Mouse (Mus musculus) lung, embryonic 16.5 days (tissue): ENCODE measurements around the gene Fam19a1. TPM values are rescaled to one million over a fixed set of nuclear protein-coding genes. Genes with fewer than 3 reads are reported as not detected.

Experiments
- ATAC-seq: fragments of 200-750 bp; cut with Nextera tagmentation; 2 replicates; pipeline ENCODE4 v1.8.0; 2017; ENCODE audit warnings: low read depth, mild to moderate bottlenecking, moderate library complexity
- H3K27ac ChIP-seq: fragments of 300-500 bp; sonication (generic); 2 replicates; pipeline ENCODE4 v1.5.1; 2014; ENCODE audit warnings: mild to moderate bottlenecking, control low read depth, low read length
- H3K27me3 ChIP-seq: fragments of 300-500 bp; sonication (generic); 2 replicates; pipeline ENCODE4 v1.6.1; 2014; ENCODE audit warnings: low read depth, low read length, mixed read lengths; ENCODE audit not compliant: control insufficient read depth, insufficient read depth
- H3K36me3 ChIP-seq: fragments of 300-500 bp; sonication (generic); 2 replicates; pipeline ENCODE4 v1.6.1; 2014; ENCODE audit warnings: low read length; ENCODE audit not compliant: control insufficient read depth, insufficient read depth
- H3K4me1 ChIP-seq: fragments of 300-500 bp; sonication (generic); replicated peaks from 2 replicates; pipeline ENCODE4 v1.6.1; 2014; ENCODE audit warnings: low read length, mixed read lengths; ENCODE audit not compliant: control insufficient read depth, insufficient read depth
- H3K4me2 ChIP-seq: fragments of 300-500 bp; sonication (generic); 2 replicates; pipeline ENCODE4 v1.6.1; 2014; ENCODE audit warnings: low read depth, low read length, control low read depth
- H3K4me3 ChIP-seq: fragments of 300-500 bp; sonication (generic); 2 replicates; pipeline ENCODE4 v1.5.1; 2014; ENCODE audit warnings: mild to moderate bottlenecking, low read length, control low read depth
- H3K9ac ChIP-seq: fragments of 300-500 bp; sonication (generic); 2 replicates; pipeline ENCODE4 v1.6.1; 2014; ENCODE audit warnings: low read length, control low read depth
- H3K9me3 ChIP-seq: fragments of 300-500 bp; sonication (generic); 2 replicates; pipeline ENCODE4 v1.6.1; 2016; ENCODE audit warnings: low read length; ENCODE audit not compliant: control insufficient read depth
- WGBS: fragments of 180-500 bp; shearing (Covaris S2); extraction: QIAGEN DNeasy Blood & Tissue Kit; methylation state at CpG from one replicate; pipeline ENCODE4 v1.1.7; 2014; 5-methylcytosine and 5-hydroxymethylcytosine counted together
- polyA plus RNA-seq: library from polyadenylated mRNA; unstranded; fragments of >200 nt; fragmentation: Nextera tagmentation; extraction: Ambion mirVana; gene quantifications from 2 replicates; pipeline ENCODE4 v1.2.1, GENCODE M21; 2015

Fam19a1 gene
- polyA plus RNA-seq, 1 experiment from 2014 or later = 1.9 TPM

- Histone ChIP-seq H3K27me3 (no peaks in the 10 kb centered on the region), H3K9me3 (no peaks in the 10 kb centered on the region), H3K9ac (no peak overlapping the region), H3K4me3 (no peak overlapping the region), H3K4me1 (no peaks in the 10 kb centered on the region), H3K4me2 (no peak overlapping the region), H3K27ac (no peak overlapping the region), H3K36me3 (no peaks in the 10 kb centered on the region)
- 55% methylated on average over 3 of the region's 3 CpGs for WGBS
- no peak for ATAC-seq
These were observed 324.9 kb downstream of the Fam19a1 start for GRCm38 (mm10) chr6:96437814-96438213.

- H3K27me3 ChIP-seq = no peaks in the 10 kb centered on the region
- H3K9me3 ChIP-seq = no peaks in the 10 kb centered on the region
- H3K36me3 ChIP-seq = no peaks in the 10 kb centered on the region
- H3K4me1 ChIP-seq = no peaks in the 10 kb centered on the region
- H3K4me2 ChIP-seq = no peak overlapping the region
- WGBS = 73% methylated on average over 2 of the region's 2 CpGs
- no peak overlapping the region for H3K4me3 ChIP-seq
- no peak for ATAC-seq
- H3K9ac ChIP-seq = no peak overlapping the region
- H3K27ac ChIP-seq = no peak overlapping the region
These were observed 326.5 kb downstream of the Fam19a1 start for GRCm38 (mm10) chr6:96439419-96439818.

- no peaks in the 10 kb centered on the region for H3K9me3 ChIP-seq
- H3K4me3 ChIP-seq = no peak overlapping the region
- no peak overlapping the region for H3K4me2 ChIP-seq
- H3K27me3 ChIP-seq = no peaks in the 10 kb centered on the region
- no peaks in the 10 kb centered on the region for H3K4me1 ChIP-seq
- no peak overlapping the region for H3K9ac ChIP-seq
- no peaks in the 10 kb centered on the region for H3K36me3 ChIP-seq
- no peak for ATAC-seq
- H3K27ac ChIP-seq = no peak overlapping the region
- WGBS = 85% methylated on average over 3 of the region's 3 CpGs
These were observed 329.0 kb downstream of the Fam19a1 start for GRCm38 (mm10) chr6:96441971-96442370.

GRCm38 (mm10) chr6:96447466-96447865 lies 334.5 kb downstream of the Fam19a1 start:
- H3K27me3 ChIP-seq = no peaks in the 10 kb centered on the region
- H3K9me3 ChIP-seq = no peaks in the 10 kb centered on the region
- ATAC-seq = no peak
- no peak overlapping the region for H3K27ac ChIP-seq
- H3K36me3 ChIP-seq = no peaks in the 10 kb centered on the region
- no peak overlapping the region for H3K9ac ChIP-seq
- WGBS = 77% methylated on average over 4 of the region's 4 CpGs
- no peak overlapping the region for H3K4me3 ChIP-seq
- no peaks in the 10 kb centered on the region for H3K4me1 ChIP-seq
- H3K4me2 ChIP-seq = no peak overlapping the region

- 59% methylated on average over 1 of the region's 1 CpGs for WGBS
- ATAC-seq = no peak
These were observed 343.3 kb downstream of the Fam19a1 start for GRCm38 (mm10) chr6:96456266-96456665.

GRCm38 (mm10) chr6:96457590-96458259 lies 344.8 kb downstream of the Fam19a1 start:
- peak; percentile 45; the same call in 1 of the 2 replicates for ATAC-seq
- WGBS = 35% methylated on average over 6 of the region's 6 CpGs

More at GRCm38 (mm10) chr6:96456266-96456665, 343.3 kb downstream of the Fam19a1 start:
- Histone ChIP-seq H3K27ac (no peak overlapping the region), H3K9me3 (no peaks in the 10 kb centered on the region), H3K4me1 (no peaks in the 10 kb centered on the region), H3K27me3 (no peaks in the 10 kb centered on the region), H3K4me3 (no peak overlapping the region), H3K9ac (no peak overlapping the region), H3K36me3 (no peaks in the 10 kb centered on the region), H3K4me2 (no peak overlapping the region)

GRCm38 (mm10) chr6:96459041-96459440 lies 346.1 kb downstream of the Fam19a1 start:
- Histone ChIP-seq H3K4me2 (no peak overlapping the region), H3K36me3 (no peaks in the 10 kb centered on the region), H3K9ac (no peak overlapping the region), H3K4me3 (no peak overlapping the region), H3K27me3 (no peaks in the 10 kb centered on the region), H3K4me1 (no peaks in the 10 kb centered on the region), H3K9me3 (no peaks in the 10 kb centered on the region), H3K27ac (no peak overlapping the region)
- WGBS = 62% methylated on average over 4 of the region's 4 CpGs
- no peak for ATAC-seq

More at GRCm38 (mm10) chr6:96457590-96458259, 344.8 kb downstream of the Fam19a1 start:
- Histone ChIP-seq H3K27ac (no peak overlapping the region), H3K4me2 (no peak overlapping the region), H3K4me3 (no peak overlapping the region), H3K36me3 (no peaks in the 10 kb centered on the region), H3K27me3 (no peaks in the 10 kb centered on the region), H3K4me1 (no peaks in the 10 kb centered on the region), H3K9me3 (no peaks in the 10 kb centered on the region), H3K9ac (no peak overlapping the region)

GRCm38 (mm10) chr6:96499464-96499863 lies 386.5 kb downstream of the Fam19a1 start:
- 68% methylated on average over 5 of the region's 5 CpGs for WGBS
- H3K9me3 ChIP-seq = no peaks in the 10 kb centered on the region
- ATAC-seq = no peak
- no peaks in the 10 kb centered on the region for H3K36me3 ChIP-seq
- no peaks in the 10 kb centered on the region; the same call in 1 of the 2 replicates for H3K4me1 ChIP-seq
- no peak overlapping the region for H3K27ac ChIP-seq
- no peak overlapping the region for H3K4me2 ChIP-seq
- H3K27me3 ChIP-seq = no peaks in the 10 kb centered on the region
- no peak overlapping the region for H3K4me3 ChIP-seq
- H3K9ac ChIP-seq = no peak overlapping the region

- Histone ChIP-seq H3K27ac (no peak overlapping the region), H3K4me1 (no peaks in the 10 kb centered on the region), H3K27me3 (no peaks in the 10 kb centered on the region), H3K4me3 (no peak overlapping the region), H3K9ac (no peak overlapping the region), H3K36me3 (no peaks in the 10 kb centered on the region), H3K4me2 (no peak overlapping the region), H3K9me3 (no peaks in the 10 kb centered on the region)
- 81% methylated on average over 2 of the region's 2 CpGs for WGBS
- ATAC-seq = no peak
These were observed 428.6 kb downstream of the Fam19a1 start for GRCm38 (mm10) chr6:96541600-96541999.
